Comparison of ENCODE assay signal across 11 mouse cellular contexts in genomic region chr7:75295228-75295865, GRCm38 (mm10). TPM values are rescaled to one million over a fixed set of nuclear protein-coding genes. Genes with fewer than 3 reads are reported as not detected.
DNase-seq lines count a peak whose midpoint lies in the region; ATAC-seq and TF ChIP-seq lines count a peak whose summit lies in the region.
"Had no signal": no experiment of that assay in that cellular context is flagged by ENCODE, and none has a peak within 500 bp of the region (broad histone marks: within the 10 kb centered on the region; RNA-seq: fewer than 3 reads in every experiment).

No protein-coding gene starts in this region.

- DNase-seq in heart, adult 11 months = peak; percentile 82
- DNase-seq in heart, adult 9 months (ENCODE audit: low spot score in 2 of 2) = no peak
- DNase-seq in CH12.LX (ENCODE audit: extremely low read depth) = peak; percentile 55
- no peak for DNase-seq in liver
- no peak for DNase-seq in thymus, adult 2 months

- no peaks in the 10 kb centered on the region for H3K27me3 ChIP-seq in CH12.LX (replicated peaks)
- H3K27me3 ChIP-seq in forebrain, embryonic 13.5 days = peaks cover 25% of the 10 kb centered on the region
- H3K27me3 ChIP-seq in midbrain, embryonic 12.5 days = peaks cover 43% of the 10 kb centered on the region
- no peaks in the 10 kb centered on the region for H3K27me3 ChIP-seq in intestine, embryonic 15.5 days (replicated peaks)
- no peaks in the 10 kb centered on the region for H3K27me3 ChIP-seq in thymus, adult 2 months (ENCODE audit: control insufficient read depth, insufficient read depth, low read length)
- H3K27me3 ChIP-seq: liver, embryonic 15.5 days had no signal

- no peak overlapping the region for H3K4me3 ChIP-seq in CH12.LX (replicated peaks in 1 of 3; ENCODE audit: low read depth in 2 of 3, low read length in 2 of 3, poor library complexity in 1 of 3)
- H3K4me3 ChIP-seq in forebrain, embryonic 13.5 days = no peak overlapping the region
- no peak overlapping the region for H3K4me3 ChIP-seq in midbrain, embryonic 12.5 days
- no peak overlapping the region for H3K4me3 ChIP-seq in intestine, embryonic 15.5 days (replicated peaks)
- no peak overlapping the region for H3K4me3 ChIP-seq in thymus, adult 2 months (ENCODE audit: control insufficient read depth, insufficient read depth, low read length)
- H3K4me3 ChIP-seq: liver, embryonic 15.5 days; megakaryocyte, embryonic 14.5 days had no signal

- H3K4me1 ChIP-seq in CH12.LX (ENCODE audit: control insufficient read depth in 1 of 2, insufficient read depth in 2 of 2) = peaks cover 3 to 22% of the 10 kb centered on the region in 2 experiments
- H3K4me1 ChIP-seq in forebrain, embryonic 13.5 days = peaks cover 27% of the 10 kb centered on the region
- peaks cover 31% of the 10 kb centered on the region for H3K4me1 ChIP-seq in midbrain, embryonic 12.5 days
- H3K4me1 ChIP-seq in intestine, embryonic 15.5 days (replicated peaks) = no peaks in the 10 kb centered on the region
- H3K4me1 ChIP-seq in thymus, adult 2 months (replicated peaks; ENCODE audit: control insufficient read depth, insufficient read depth, low read length) = no peaks in the 10 kb centered on the region
- H3K4me1 ChIP-seq: liver, embryonic 15.5 days; megakaryocyte, embryonic 14.5 days had no signal

- dilution Hi-C loops in CH12.LX (cut with MboI; ENCODE audit: extremely low pct_ligation_motif_present, extremely low pct_unique_long_range_greater_than_20kb, low sequenced_read_pairs) = no loop called here

- peak; percentile 43 for TF ChIP-seq EP300 in CH12.LX (IDR thresholded peaks at IDR 0.05; ENCODE audit: low read length)

- H3K4me2 ChIP-seq in CH12.LX (ENCODE audit: insufficient read depth, low read depth, poor library complexity, severe bottlenecking) = no peak overlapping the region; the same call in 1 of the 2 replicates
- no peak overlapping the region for H3K4me2 ChIP-seq in forebrain, embryonic 13.5 days
- no peak overlapping the region for H3K4me2 ChIP-seq in midbrain, embryonic 12.5 days (replicated peaks)
- no peak overlapping the region for H3K4me2 ChIP-seq in intestine, embryonic 15.5 days (replicated peaks)
- H3K4me2 ChIP-seq: heart, embryonic 11.5 days; liver, embryonic 15.5 days had no signal

- peak; percentile 81 for ATAC-seq in forebrain, embryonic 13.5 days
- peak; percentile 38; the same call in 1 of the 2 replicates for ATAC-seq in midbrain, embryonic 12.5 days (ENCODE audit: low FRiP score, low read depth)
- ATAC-seq in intestine, embryonic 15.5 days = no peak

- no peak overlapping the region for H3K9ac ChIP-seq in CH12.LX (ENCODE audit: insufficient read depth, low read depth)
- no peak overlapping the region for H3K9ac ChIP-seq in forebrain, embryonic 13.5 days
- no peak overlapping the region for H3K9ac ChIP-seq in midbrain, embryonic 12.5 days (replicated peaks)
- no peak overlapping the region for H3K9ac ChIP-seq in intestine, embryonic 15.5 days
- H3K9ac ChIP-seq: liver, embryonic 15.5 days had no signal

- TF ChIP-seq CTCF in CH12.LX (conservative IDR thresholded peaks at IDR 0.05 in 1 of 2, IDR thresholded peaks at IDR 0.05 in 1 of 2; ENCODE audit: low read depth in 2 of 2, low read length in 2 of 2) = no peak
- no peak for TF ChIP-seq CTCF in thymus, adult 2 months (IDR thresholded peaks at IDR 0.05; ENCODE audit: borderline replicate concordance, control insufficient read depth, extremely low read depth, insufficient read depth, low read length, poor library complexity)

- H3K79me2 ChIP-seq in CH12.LX (replicated peaks; ENCODE audit: control insufficient read depth, extremely low read depth, insufficient read depth, poor library complexity, severe bottlenecking) = no peaks in the 10 kb centered on the region

- no peak for TF ChIP-seq RAD21 in CH12.LX (IDR thresholded peaks at IDR 0.05; ENCODE audit: low read depth, low read length)

- H3K9me3 ChIP-seq in CH12.LX (replicated peaks; ENCODE audit: low read length) = no peaks in the 10 kb centered on the region
- H3K9me3 ChIP-seq in forebrain, embryonic 13.5 days (replicated peaks) = no peaks in the 10 kb centered on the region
- no peaks in the 10 kb centered on the region for H3K9me3 ChIP-seq in midbrain, embryonic 12.5 days
- no peaks in the 10 kb centered on the region for H3K9me3 ChIP-seq in intestine, embryonic 15.5 days
- H3K9me3 ChIP-seq: liver, embryonic 15.5 days; megakaryocyte, embryonic 14.5 days had no signal

- in situ Hi-C loops in CH12.LX (cut with MboI; ENCODE audit: low pct_ligation_motif_present, low pct_unique_long_range_greater_than_20kb, low sequenced_read_pairs) = no loop called here

- no peak for TF ChIP-seq POLR2A in CH12.LX (IDR thresholded peaks at IDR 0.05; ENCODE audit: low read depth, low read length)
- TF ChIP-seq POLR2A in thymus, adult 2 months (IDR thresholded peaks at IDR 0.05; ENCODE audit: control insufficient read depth, extremely low read depth, insufficient read depth, low read length, poor library complexity) = no peak

- 9% methylated on average over 5 of the region's 5 CpGs for WGBS in forebrain, embryonic 13.5 days
- 15% methylated on average over 5 of the region's 5 CpGs for WGBS in midbrain, embryonic 12.5 days
- 71% methylated on average over 5 of the region's 5 CpGs for WGBS in intestine, embryonic 15.5 days
- WGBS in thymus, adult 2 months = 82% methylated on average over 5 of the region's 5 CpGs

- no peak overlapping the region for H3K27ac ChIP-seq in CH12.LX (ENCODE audit: insufficient read depth, low read depth)
- 0 out of 2 replicates have a peak overlapping the region, but pooled peaks have one; percentile 11 for H3K27ac ChIP-seq in forebrain, embryonic 13.5 days
- no peak overlapping the region; the same call in 1 of the 2 replicates for H3K27ac ChIP-seq in midbrain, embryonic 12.5 days (replicated peaks)
- no peak overlapping the region for H3K27ac ChIP-seq in intestine, embryonic 15.5 days
- no peak overlapping the region for H3K27ac ChIP-seq in thymus, adult 2 months (ENCODE audit: control insufficient read depth, insufficient read depth, low read length)
- H3K27ac ChIP-seq: liver, embryonic 15.5 days had no signal

- no peaks in the 10 kb centered on the region for H3K36me3 ChIP-seq in CH12.LX (replicated peaks in 1 of 2; ENCODE audit: control insufficient read depth in 1 of 2, insufficient read depth in 1 of 2, low read length in 1 of 2)
- no peaks in the 10 kb centered on the region for H3K36me3 ChIP-seq in forebrain, embryonic 13.5 days (ENCODE audit: poor library complexity, severe bottlenecking)
- no peaks in the 10 kb centered on the region for H3K36me3 ChIP-seq in midbrain, embryonic 12.5 days
- H3K36me3 ChIP-seq in intestine, embryonic 15.5 days = no peaks in the 10 kb centered on the region
- no peaks in the 10 kb centered on the region for H3K36me3 ChIP-seq in thymus, adult 2 months (ENCODE audit: control insufficient read depth, insufficient read depth, low read length)
- H3K36me3 ChIP-seq: liver, embryonic 15.5 days had no signal

TF ChIP-seq in CH12.LX, 34 proteins besides CTCF, POLR2A, EP300 and RAD21:
- 0 out of 2 replicates have a peak, but pooled peaks have one; percentile 21 for TF ChIP-seq MAFK (IDR thresholded peaks at IDR 0.05; ENCODE audit: insufficient replicate concordance, low read length)
- 0 out of 2 replicates have a peak, but pooled peaks have one; percentile 40 for TF ChIP-seq MEF2A (IDR thresholded peaks at IDR 0.05; ENCODE audit: borderline replicate concordance, low read depth, low read length)
- peak; percentile 47; the same call in 1 of the 2 replicates for TF ChIP-seq ETS1 (conservative IDR thresholded peaks at IDR 0.05; ENCODE audit: low read depth, low read length)
- peak; percentile 58; the same call in 1 of the 2 replicates for TF ChIP-seq ZNF384 (IDR thresholded peaks at IDR 0.05; ENCODE audit: low read depth, low read length)
- no peak for TF ChIP-seq SIN3A (IDR thresholded peaks at IDR 0.05; ENCODE audit: low read length)

RNA-seq across cellular contexts. Expression of gene Sv2b, which starts 13.7 kb away (rescaled TPM):
- total RNA-seq in CH12.LX (2012; rRNA removed) = not detected in 2 replicates
- not detected in 2 replicates for total RNA-seq in CH12.LX (2014; rRNA removed)
- polyA plus RNA-seq in CH12.LX (2012; ENCODE audit: insufficient read length, low read depth) = 0.04 TPM in 1 of 2 replicates, not detected in the other
- 5.7 and 6.0 TPM in 2 replicates for polyA plus RNA-seq in forebrain, embryonic 13.5 days (2015; fragmentation: Nextera tagmentation; extraction: Ambion mirVana)
- polyA plus RNA-seq in midbrain, embryonic 12.5 days (2016; fragmentation: Nextera tagmentation; extraction: Ambion mirVana) = 2.2 and 2.7 TPM in 2 replicates
- polyA plus RNA-seq in intestine, embryonic 15.5 days (2015; fragmentation: Nextera tagmentation; extraction: Ambion mirVana) = 0.90 and 1.1 TPM in 2 replicates
- 0.77 and 0.94 TPM in 2 replicates for polyA plus RNA-seq in thymus, adult 2 months (2012; rRNA removed)

Comparison
In these comparisons a context has a peak if more than half of its experiments do, and no peak if none do; other contexts are left out.
1. DNase-seq: peak in heart, adult 11 months (single experiment) and CH12.LX (single experiment); none in heart, adult 9 months (0 of 2), liver (single experiment) and thymus, adult 2 months (single experiment).